Mouse (Mus musculus) cerebellum, adult 2 months (tissue): ENCODE measurements around the gene Mypop. TPM values are rescaled to one million over a fixed set of nuclear protein-coding genes. Genes with fewer than 3 reads are reported as not detected.
A peak's percentile ranks its signal among the peaks of the same experiment; 100 is the strongest.

Experiments
- DNase-seq, 2 experiments: peaks; one replicate each; pipeline ENCODE4 v3.0.0; 2021
- H3K27ac ChIP-seq: fragments of 200-500 bp; 2 replicates; pipeline ENCODE4 v1.5.1; 2012; ENCODE audit warnings: low read length, control low read depth, inconsistent platforms; ENCODE audit not compliant: insufficient read depth
- H3K27me3 ChIP-seq: fragments of 200-500 bp; 2 replicates; pipeline ENCODE4 v1.6.1; 2012; ENCODE audit warnings: inconsistent platforms, mild to moderate bottlenecking, low read length, moderate library complexity; ENCODE audit not compliant: control insufficient read depth, insufficient read depth
- H3K4me1 ChIP-seq: fragments of 200-500 bp; 2 replicates; pipeline ENCODE4 v1.6.1; 2011; ENCODE audit warnings: low read length; ENCODE audit not compliant: control insufficient read depth, insufficient read depth
- H3K4me3 ChIP-seq: fragments of 200-500 bp; replicated peaks from 2 replicates; pipeline ENCODE3; 2011; ENCODE audit warnings: mild to moderate bottlenecking, low read depth, low read length, control low read depth; ENCODE audit not compliant: insufficient read depth
- CTCF ChIP-seq: fragments of 200-500 bp; IDR thresholded peaks from 2 replicates; pipeline ENCODE4 v1.5.1; 2011; ENCODE audit warnings: low read depth, mild to moderate bottlenecking, control low read depth, low read length, moderate library complexity, borderline replicate concordance; ENCODE audit not compliant: insufficient read depth
- POLR2A ChIP-seq: fragments of 200-500 bp; IDR thresholded peaks from 2 replicates; pipeline ENCODE4 v1.6.1; 2011; ENCODE audit warnings: low read length, control low read depth, borderline replicate concordance; ENCODE audit not compliant: insufficient read depth
- WGBS: fragments of 180-500 bp; shearing (Covaris S2); methylation state at CpG from one replicate; pipeline ENCODE4 v1.1.7; 2018; 5-methylcytosine and 5-hydroxymethylcytosine counted together
- polyA plus RNA-seq: library from polyadenylated mRNA; depleted of rRNA; stranded (reverse); fragments of >200 nt; gene quantifications from 2 replicates; pipeline ENCODE4 v1.2.3, GENCODE M21; 2012

The Mypop gene
- polyA plus RNA-seq, 1 experiment, result 55.3 TPM

DNA sequence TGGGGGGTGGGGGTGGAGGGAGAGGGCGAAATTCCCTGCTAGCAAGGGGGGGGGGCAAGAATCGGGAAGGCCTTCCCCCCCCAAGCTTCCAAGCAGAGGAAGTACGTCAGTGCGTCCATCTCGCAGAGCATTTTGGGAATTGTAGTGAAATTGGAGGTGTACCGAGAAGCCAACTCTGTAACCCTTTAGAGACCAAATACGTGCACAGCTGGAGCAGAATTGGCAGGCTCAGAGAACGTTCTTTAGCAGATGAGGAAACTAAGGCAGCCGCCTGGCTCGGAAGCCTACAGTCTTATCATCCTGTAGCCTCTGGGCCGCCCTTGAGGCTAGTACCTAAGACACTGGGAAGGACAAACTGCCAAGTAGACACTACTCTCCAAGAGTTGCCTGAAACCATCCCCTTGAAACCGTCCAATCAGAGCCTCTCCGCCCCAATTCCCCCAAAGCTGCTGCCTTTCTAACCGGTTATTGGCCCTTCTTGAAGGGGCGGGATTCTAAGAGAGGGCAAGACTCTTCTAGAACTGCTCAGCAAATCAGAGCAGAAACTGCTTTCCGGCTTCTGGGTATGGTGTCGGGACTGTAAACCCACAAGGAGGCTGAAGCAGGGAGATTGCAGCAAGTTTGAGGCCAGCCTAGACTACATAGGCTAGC is 11.9 kb downstream of the Mypop start:
- DNase-seq, result peak; percentile 80 to 89
- Histone ChIP-seq H3K27me3 (no peaks in the 10 kb centered on the region), H3K4me3 (peak overlapping the region; percentile 79), H3K4me1 (peaks cover 18% of the 10 kb centered on the region), H3K27ac (peak overlapping the region; percentile 94)
- 2% methylated on average over 17 of the region's 17 CpGs for WGBS
- TF ChIP-seq POLR2A (no peak), CTCF (no peak)

GRCm38 (mm10) chr7:19003902-19004630 is 13.0 kb downstream of the Mypop start, which contains the start of gene Irf2bp1:
Gene Irf2bp1, plus strand, starts transcription at chr7:19004044.
- TF ChIP-seq POLR2A (peak; percentile 76), CTCF (no peak)
- WGBS, result 2% methylated on average over 88 of the region's 90 CpGs
- Histone ChIP-seq H3K27me3 (no peaks in the 10 kb centered on the region), H3K4me1 (peaks cover 14% of the 10 kb centered on the region), H3K27ac (peak within 1 kb of the TSS; percentile 78), H3K4me3 (peak within 1 kb of the TSS; percentile 79)
- peak; percentile 95 to 98 for DNase-seq

- under 1% methylated on average over 34 of the region's 34 CpGs for WGBS
- peak in 1 of 2 experiments; percentile 58 for DNase-seq
- peak overlapping the region; percentile 55 for H3K4me3 ChIP-seq
- peak overlapping the region; percentile 35 for H3K27ac ChIP-seq
- peaks cover 12% of the 10 kb centered on the region for H3K4me1 ChIP-seq
- TF ChIP-seq POLR2A (no peak), CTCF (no peak)
- H3K27me3 ChIP-seq, result no peaks in the 10 kb centered on the region
These were observed 13.6 kb downstream of the Mypop start for GRCm38 (mm10) chr7:19004631-19005079.

- 41% methylated on average over 34 of the region's 34 CpGs for WGBS
- Histone ChIP-seq H3K27me3 (no peaks in the 10 kb centered on the region), H3K4me1 (peaks cover 12% of the 10 kb centered on the region), H3K27ac (no peak overlapping the region), H3K4me3 (no peak overlapping the region)
- peak; percentile 37 to 50 for DNase-seq
- TF ChIP-seq POLR2A, result no peak
- TF ChIP-seq CTCF, result no peak
These were observed 14.5 kb downstream of the Mypop start for GRCm38 (mm10) chr7:19005417-19006121.

DNA sequence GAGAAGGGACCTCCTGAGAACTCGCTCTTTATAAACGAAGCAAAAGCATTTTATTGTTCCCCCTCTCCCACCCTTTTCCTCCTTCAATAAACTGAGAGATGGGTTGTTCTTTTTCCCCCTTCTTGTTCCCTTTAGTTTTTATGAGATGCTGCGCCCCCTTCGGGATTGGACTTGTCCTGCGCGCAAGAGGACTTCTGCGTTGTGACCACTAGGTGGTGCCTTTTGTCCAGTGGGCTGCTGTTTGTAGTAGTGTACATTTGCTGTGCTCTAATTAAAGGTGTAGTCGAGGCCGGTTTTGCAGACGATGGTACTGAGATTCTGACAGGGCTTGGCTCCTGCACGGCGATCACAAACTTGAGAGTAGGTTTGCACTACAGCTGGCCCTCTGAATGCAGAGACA is 15.4 kb downstream of the Mypop start:
- 5% methylated on average over 12 of the region's 12 CpGs for WGBS
- peak; percentile 83 to 85 for DNase-seq
- no peak overlapping the region for H3K27ac ChIP-seq
- TF ChIP-seq POLR2A, result no peak
- peak; percentile 98 for TF ChIP-seq CTCF
- no peaks in the 10 kb centered on the region for H3K27me3 ChIP-seq
- H3K4me1 ChIP-seq, result peaks cover 12% of the 10 kb centered on the region
- no peak overlapping the region for H3K4me3 ChIP-seq

GRCm38 (mm10) chr7:19007026-19007977 is 16.3 kb downstream of the Mypop start:
- Histone ChIP-seq H3K4me1 (peaks cover 12% of the 10 kb centered on the region), H3K27me3 (no peaks in the 10 kb centered on the region), H3K27ac (no peak overlapping the region), H3K4me3 (no peak overlapping the region)
- TF ChIP-seq POLR2A (no peak), CTCF (no peak)
- DNase-seq, result peak; percentile 20 to 24
- 81% methylated on average over 13 of the region's 13 CpGs for WGBS

DNA sequence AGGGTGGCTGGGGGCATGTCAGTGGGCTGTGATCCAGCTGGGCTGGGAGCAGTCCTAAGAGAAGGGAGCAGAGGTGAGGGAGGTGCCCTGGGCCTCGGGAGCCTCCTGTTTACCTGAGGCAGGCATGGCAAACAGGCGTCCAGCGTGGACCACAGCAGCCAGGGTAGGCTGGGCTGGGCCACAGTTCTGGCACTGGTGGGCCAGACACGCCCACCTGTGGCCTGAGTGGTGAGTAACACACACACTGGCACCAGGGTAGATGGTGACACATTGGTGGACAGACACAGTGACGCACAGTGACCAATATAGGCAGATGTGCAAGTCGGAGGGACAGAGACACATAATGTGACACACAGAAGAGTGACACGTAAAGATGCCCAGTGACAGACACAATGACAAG is 19.5 kb downstream of the Mypop start:
- 79% methylated on average over 7 of the region's 7 CpGs for WGBS
- Histone ChIP-seq H3K27ac (no peak overlapping the region), H3K4me1 (peaks cover 5% of the 10 kb centered on the region), H3K4me3 (no peak overlapping the region), H3K27me3 (no peaks in the 10 kb centered on the region)
- TF ChIP-seq CTCF, result no peak
- TF ChIP-seq POLR2A, result no peak
- peak in 1 of 2 experiments; percentile 16 for DNase-seq
